Mouse (Mus musculus): ENCODE data around the gene Ftl1.

Ftl1 gene

GRCm38 (mm10) chr7:45420615-45420919 lies 39.1 kb downstream of the Ftl1 start, which contains the start of gene Lhb:
Gene Lhb, plus strand, starts transcription at chr7:45420820.
- in situ Hi-C loops (cut with MboI; ENCODE audit: unreplicated experiment in 2 of 2) = no loop called here

DNA sequence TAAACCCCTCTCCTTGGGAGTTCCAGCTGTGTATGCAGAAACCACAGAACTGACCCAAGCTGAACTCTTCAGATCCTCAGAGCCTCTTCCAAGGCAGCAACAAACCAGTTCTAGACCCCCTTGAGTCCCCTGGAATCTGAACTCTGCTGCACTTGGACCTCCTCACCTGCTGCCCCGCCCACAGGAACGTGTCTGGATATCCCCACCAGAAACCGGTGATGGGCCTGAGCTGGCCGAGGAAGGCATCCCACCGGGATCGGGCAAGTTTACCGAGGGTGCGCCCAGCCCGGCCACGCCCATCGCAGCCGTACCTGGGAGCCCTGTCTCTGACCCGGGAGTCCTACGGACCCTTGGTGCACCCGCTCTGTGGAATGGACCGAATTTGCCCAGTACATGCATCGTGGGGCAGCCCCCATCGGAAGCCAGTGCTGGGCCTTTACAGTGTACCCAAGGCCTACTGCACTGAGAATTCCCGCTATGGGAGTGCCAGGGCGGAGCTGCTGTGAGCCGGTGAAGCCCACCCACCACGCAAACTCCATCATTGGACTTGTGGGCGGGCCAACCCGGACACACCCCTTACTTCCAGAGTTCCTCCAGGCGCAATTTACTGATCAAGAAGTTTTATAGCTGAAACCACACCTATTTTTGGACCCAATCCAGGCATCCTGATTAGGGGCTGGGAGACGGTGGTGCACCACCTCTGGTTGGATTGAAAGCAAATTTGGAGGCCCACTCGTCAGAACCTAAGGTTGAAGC lies 39.6 kb downstream of the Ftl1 start:
- in situ Hi-C loops (cut with MboI; ENCODE audit: unreplicated experiment in 2 of 2) = no loop called here

- in situ Hi-C loops (cut with MboI; ENCODE audit: unreplicated experiment in 2 of 2) = no loop called here
Observed at GRCm38 (mm10) chr7:45417962-45418492, 41.7 kb downstream of the Ftl1 start.

DNA sequence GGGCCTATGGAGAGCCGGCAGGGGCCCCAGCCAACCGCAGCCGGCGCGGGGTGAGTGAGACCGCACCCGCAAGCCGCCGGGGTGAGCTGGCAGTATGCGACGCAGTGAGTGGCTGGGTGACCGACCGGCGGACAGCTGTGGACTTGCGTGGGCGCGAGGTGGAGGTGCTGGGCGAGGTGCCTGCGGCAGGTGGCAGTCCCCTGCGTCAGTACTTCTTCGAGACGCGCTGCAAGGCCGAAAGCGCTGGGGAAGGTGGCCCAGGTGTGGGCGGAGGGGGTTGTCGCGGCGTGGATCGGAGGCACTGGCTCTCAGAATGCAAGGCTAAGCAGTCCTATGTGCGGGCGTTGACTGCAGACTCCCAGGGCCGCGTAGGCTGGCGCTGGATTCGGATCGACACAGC lies 44.0 kb downstream of the Ftl1 start:
- in situ Hi-C loops (cut with MboI; ENCODE audit: unreplicated experiment in 2 of 2) = no loop called here

DNA sequence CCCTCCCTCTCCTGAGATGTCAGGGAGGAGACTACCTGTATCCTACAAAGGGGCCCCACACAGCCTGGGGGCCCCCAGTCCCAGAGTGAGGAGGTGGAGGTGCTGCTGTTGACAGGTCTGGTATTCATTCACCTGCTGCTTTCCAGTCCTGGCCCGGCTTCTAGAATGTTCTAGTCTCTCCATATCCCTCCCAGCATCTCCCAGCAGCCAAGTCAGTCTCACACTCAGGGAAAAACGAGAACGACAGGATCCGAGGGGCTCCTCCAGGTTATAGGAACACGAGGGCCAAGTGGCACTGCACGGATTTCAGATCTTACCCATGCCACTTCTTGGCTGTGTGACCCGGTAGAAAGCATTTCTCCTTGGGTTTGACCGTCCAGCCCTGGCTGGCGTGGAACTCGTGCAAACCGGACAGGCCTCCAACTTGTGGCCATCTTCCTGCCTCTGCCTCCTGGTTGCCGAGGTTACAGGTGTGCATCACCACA lies 44.9 kb downstream of the Ftl1 start:
- in situ Hi-C loops (cut with MboI; ENCODE audit: unreplicated experiment in 2 of 2) = no loop called here

DNA sequence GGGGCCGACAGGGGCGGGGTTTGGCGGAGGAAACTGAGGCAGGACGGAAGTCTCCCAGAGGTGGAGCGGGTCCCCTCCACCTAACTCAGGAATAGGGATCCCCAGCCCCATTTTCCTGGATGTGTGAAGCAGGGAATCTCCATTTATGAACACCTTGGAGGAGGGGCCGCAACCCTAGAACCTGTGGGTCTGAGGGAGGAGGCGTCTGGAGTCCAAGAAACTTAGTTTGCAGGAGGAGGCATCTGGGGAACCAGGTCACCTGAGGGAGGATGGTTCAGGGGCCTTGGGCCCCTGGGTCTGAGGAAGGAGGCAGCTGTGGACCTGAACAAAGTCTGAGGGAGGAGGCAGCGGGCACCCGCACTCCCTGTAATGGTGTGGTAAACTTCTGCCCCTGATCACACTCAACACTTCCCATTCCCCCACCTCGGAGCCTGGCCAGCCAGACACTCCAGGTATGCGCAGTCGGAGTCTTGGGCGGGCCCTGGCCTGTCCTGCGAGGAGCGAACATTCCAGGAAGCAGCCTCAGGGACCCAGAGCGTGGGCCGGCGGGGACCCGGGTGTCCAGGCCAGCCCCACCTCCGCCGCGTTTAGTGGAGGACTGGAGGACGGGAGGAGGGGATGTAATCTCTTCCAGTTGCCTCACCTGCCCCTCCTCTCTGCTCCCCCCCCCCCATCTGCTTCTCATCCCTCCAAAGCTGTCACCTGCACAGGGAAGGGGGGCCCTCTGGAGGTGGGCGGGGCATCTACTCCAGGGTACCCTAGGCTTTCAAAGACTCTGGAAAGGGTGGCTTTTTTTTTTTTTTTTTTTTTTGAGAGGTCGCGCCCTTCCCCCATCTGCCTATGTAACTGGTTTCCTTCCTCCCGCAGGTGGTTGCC lies 45.6 kb downstream of the Ftl1 start:
- in situ Hi-C loops (cut with MboI; ENCODE audit: unreplicated experiment in 2 of 2) = no loop called here

DNA sequence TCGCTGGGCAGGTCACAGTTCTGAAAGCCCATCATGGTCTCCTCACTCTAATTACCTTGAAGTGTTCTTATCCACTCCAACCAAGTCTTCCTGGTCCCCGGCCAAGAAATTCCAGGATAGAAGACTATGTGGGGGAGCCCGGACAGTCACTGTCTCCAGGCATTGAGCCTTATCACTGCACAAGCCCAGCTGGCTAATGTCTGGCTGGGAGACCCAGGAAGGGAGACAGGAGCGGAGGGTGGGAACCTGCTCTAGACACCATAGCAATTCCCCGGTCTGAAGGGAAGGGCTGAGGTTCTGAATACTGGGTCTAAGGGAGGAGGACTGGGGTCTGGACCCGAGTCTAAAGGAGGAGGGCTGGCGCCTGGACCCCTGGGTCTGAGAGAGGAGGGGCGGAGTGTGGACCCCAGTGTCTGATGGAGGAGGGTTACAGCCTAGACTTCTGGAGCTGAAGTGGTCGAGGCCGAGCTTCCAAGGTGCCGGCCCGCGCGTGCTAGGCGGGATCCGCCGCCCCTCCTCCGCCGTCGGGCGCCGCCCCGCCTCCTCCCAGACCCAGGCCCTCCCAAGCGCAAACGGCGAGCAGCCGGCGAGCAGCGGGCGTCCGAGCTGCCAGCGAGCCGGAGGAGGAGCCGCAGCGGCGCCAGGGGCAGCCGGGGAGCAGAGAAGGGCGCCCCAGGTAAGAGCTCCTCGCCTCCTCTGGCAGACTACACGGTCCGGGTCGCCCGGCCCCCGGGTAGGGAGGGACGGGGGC lies 46.4 kb downstream of the Ftl1 start, which contains the start of gene Ntf5:
Gene Ntf5 (plus strand): TSS at position 583 of the 751 bp plus-strand sequence.
- in situ Hi-C loops (cut with MboI; ENCODE audit: unreplicated experiment in 2 of 2) = no loop called here

DNA sequence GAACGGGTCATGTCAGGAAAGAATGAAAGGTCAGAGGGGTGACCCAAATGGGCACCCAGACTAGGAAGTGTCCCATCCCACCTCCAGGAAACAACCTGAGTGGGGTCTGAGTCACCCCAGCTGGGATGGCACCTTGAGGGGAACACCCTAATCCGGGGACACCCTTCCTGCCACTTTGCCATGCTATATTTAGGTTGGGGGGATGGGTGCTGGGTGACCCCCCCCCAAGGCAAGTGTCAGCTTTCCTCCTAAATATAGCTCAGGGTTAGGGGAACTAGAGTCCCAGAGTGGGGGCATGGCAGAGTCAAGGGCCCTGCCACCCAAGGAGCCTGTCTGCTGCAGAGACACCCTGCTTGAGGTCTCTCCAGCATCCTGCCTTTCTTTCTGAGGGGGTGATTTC lies 47.3 kb downstream of the Ftl1 start:
- in situ Hi-C loops (cut with MboI; ENCODE audit: unreplicated experiment in 2 of 2) = no loop called here

DNA sequence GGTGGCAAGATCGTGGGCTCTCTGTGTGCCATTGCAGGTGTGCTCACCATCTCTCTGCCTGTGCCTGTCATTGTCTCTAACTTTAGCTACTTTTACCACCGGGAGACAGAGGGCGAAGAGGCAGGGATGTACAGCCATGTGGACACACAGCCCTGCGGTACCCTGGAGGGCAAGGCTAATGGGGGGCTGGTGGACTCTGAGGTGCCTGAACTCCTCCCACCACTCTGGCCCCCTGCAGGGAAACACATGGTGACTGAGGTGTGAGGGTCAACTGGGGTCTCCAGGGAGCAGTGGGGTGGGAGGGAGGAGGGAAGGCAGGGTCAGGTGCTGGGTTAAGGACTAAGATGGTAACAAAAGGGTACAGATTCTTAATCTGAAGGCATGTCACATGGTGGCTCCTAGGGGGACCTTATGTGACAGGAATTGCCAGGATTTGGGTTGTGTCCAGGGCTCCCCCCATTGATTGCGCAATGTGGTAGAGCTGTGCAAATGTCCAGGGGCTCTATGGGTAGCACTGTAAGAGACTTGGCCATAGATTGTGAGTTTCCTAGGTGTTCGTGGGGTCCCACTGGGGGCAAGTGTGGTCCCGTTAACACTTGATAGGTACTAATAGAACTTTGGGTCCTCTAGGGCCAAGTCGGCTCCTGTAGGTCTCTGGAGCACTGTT lies 50.1 kb downstream of the Ftl1 start:
- in situ Hi-C loops (cut with MboI; ENCODE audit: unreplicated experiment in 2 of 2) = no loop called here

DNA sequence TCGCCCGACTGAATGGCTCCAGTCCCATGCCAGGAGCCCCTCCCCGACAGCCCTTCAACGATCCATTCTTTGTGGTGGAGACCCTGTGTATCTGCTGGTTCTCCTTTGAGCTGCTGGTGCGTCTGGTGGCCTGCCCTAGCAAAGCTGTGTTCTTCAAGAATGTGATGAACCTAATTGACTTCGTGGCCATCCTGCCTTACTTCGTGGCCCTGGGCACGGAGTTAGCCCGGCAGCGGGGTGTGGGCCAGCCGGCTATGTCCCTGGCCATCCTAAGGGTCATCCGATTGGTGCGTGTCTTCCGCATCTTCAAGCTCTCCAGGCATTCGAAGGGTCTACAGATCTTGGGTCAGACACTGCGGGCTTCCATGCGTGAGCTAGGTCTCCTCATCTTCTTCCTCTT lies 50.7 kb downstream of the Ftl1 start:
- in situ Hi-C loops (cut with MboI; ENCODE audit: unreplicated experiment in 2 of 2) = no loop called here

GRCm38 (mm10) chr7:45408351-45408750 lies 51.3 kb downstream of the Ftl1 start:
- in situ Hi-C loops (cut with MboI; ENCODE audit: unreplicated experiment in 2 of 2) = no loop called here
